Mouse (Mus musculus): Measurements from ENCODE around the gene 4930544G11Rik. TPM values are rescaled to one million over a fixed set of nuclear protein-coding genes. Genes with fewer than 3 reads are reported as not detected.

Gene 4930544G11Rik
- polyA plus RNA-seq (2015; fragmentation: Nextera tagmentation; extraction: Ambion mirVana): not detected in 2 replicates

DNA sequence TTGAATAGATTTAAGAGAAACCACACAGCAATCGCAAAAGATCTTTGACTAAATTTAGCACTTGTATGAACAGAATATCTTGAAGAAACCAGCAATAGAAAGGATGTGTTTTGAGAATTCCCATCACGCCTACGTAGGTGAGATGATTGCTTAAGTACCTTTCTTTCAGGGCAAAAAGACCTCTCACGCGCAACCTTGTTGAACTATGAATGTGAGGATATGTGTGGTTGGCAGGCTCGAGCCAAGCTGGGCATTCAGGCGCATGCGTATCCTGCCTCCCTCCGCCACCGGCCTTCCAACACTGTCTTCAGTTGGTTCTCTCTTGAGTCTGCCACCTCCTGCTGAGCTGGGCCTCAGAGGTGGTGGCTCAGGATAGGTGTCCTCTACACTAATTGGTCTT is at the start of gene 4930544G11Rik:
Gene 4930544G11Rik (plus strand): TSS at position 301 of the 400 bp plus-strand sequence.
- no peak for ATAC-seq
- H3K9me3 ChIP-seq (ENCODE audit: control insufficient read depth, low read length): 0 out of 2 replicates have a peak, but pooled peaks cover 2% of the 10 kb centered on the region
- H3K4me1 ChIP-seq (ENCODE audit: control insufficient read depth, insufficient read depth, low read depth, low read length): no peaks in the 10 kb centered on the region
- no peak within 1 kb of the TSS for H3K27ac ChIP-seq (ENCODE audit: low read depth, low read length)
- no peaks in the 10 kb centered on the region for H3K27me3 ChIP-seq (replicated peaks; ENCODE audit: control insufficient read depth, insufficient read depth, low read length)
- H3K9ac ChIP-seq (ENCODE audit: low read depth, low read length): no peak within 1 kb of the TSS
- no peak within 1 kb of the TSS for H3K4me3 ChIP-seq (ENCODE audit: low read length)
- 97% methylated on average over 10 of the region's 10 CpGs for WGBS
- no peaks in the 10 kb centered on the region for H3K36me3 ChIP-seq (ENCODE audit: control insufficient read depth, insufficient read depth, low read length)
- H3K4me2 ChIP-seq (ENCODE audit: low read length): no peak within 1 kb of the TSS

DNA sequence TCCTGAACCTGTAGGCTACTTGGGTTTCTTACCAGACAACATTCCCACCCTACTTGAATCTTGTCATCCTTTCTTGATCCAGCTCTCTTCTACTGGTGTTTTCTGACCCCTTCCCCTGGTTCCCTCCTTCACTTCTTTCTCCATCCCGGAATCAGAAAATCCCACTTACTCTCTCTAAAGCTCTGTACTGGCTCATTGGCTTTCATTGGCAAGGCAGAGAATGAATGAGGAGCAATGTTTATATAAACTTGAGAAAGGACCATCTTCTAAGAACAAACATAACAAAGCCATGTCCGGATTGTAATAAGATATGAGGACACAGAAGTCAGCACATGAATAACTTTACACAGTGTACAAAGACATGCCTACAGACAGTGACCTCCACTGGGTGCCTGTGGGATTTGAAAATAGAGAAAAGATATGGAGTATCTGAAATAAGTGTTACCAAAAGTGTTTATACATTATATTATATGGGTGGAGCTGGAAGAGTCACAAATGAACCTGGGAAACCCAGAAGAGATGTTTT is 45.7 kb upstream of the 4930544G11Rik start:
- no peaks in the 10 kb centered on the region for H3K9me3 ChIP-seq (ENCODE audit: control insufficient read depth, low read length)
- H3K4me3 ChIP-seq (ENCODE audit: low read length): no peak overlapping the region
- H3K9ac ChIP-seq (ENCODE audit: low read depth, low read length): no peak overlapping the region
- H3K27ac ChIP-seq (ENCODE audit: low read depth, low read length): no peak overlapping the region
- WGBS: 88% methylated on average over 2 of the region's 2 CpGs
- H3K27me3 ChIP-seq (replicated peaks; ENCODE audit: control insufficient read depth, insufficient read depth, low read length): no peaks in the 10 kb centered on the region
- no peak for ATAC-seq
- no peak overlapping the region for H3K4me2 ChIP-seq (ENCODE audit: low read length)
- no peaks in the 10 kb centered on the region for H3K36me3 ChIP-seq (ENCODE audit: control insufficient read depth, insufficient read depth, low read length)
- no peaks in the 10 kb centered on the region for H3K4me1 ChIP-seq (ENCODE audit: control insufficient read depth, insufficient read depth, low read depth, low read length)

DNA sequence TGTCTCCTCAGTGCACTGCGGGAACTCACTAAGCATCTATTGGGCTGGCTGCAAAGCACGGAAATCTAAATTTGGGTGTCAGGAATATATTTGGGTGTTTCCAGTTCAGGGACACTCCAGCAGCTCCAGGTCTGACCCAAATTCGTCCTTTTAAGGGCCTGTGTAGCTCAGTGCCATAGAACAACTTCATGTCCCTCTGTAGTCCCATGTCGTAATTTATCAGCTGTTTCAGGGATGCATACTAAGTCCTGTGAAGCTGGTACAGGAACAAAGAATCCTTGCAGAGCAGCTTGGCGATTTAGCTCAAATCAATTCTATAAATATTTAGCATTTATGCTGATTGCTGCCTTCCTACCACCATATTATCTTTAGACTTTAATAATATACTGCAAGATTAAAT is 37.0 kb upstream of the 4930544G11Rik start:
- H3K4me1 ChIP-seq (ENCODE audit: control insufficient read depth, insufficient read depth, low read depth, low read length): no peaks in the 10 kb centered on the region
- no peak overlapping the region for H3K9ac ChIP-seq (ENCODE audit: low read depth, low read length)
- no peaks in the 10 kb centered on the region for H3K9me3 ChIP-seq (ENCODE audit: control insufficient read depth, low read length)
- 73% methylated on average over 5 of the region's 5 CpGs for WGBS
- H3K36me3 ChIP-seq (ENCODE audit: control insufficient read depth, insufficient read depth, low read length): no peaks in the 10 kb centered on the region
- H3K27me3 ChIP-seq (replicated peaks; ENCODE audit: control insufficient read depth, insufficient read depth, low read length): no peaks in the 10 kb centered on the region
- H3K27ac ChIP-seq (ENCODE audit: low read depth, low read length): no peak overlapping the region
- H3K4me2 ChIP-seq (ENCODE audit: low read length): no peak overlapping the region
- H3K4me3 ChIP-seq (ENCODE audit: low read length): no peak overlapping the region
- no peak for ATAC-seq

DNA sequence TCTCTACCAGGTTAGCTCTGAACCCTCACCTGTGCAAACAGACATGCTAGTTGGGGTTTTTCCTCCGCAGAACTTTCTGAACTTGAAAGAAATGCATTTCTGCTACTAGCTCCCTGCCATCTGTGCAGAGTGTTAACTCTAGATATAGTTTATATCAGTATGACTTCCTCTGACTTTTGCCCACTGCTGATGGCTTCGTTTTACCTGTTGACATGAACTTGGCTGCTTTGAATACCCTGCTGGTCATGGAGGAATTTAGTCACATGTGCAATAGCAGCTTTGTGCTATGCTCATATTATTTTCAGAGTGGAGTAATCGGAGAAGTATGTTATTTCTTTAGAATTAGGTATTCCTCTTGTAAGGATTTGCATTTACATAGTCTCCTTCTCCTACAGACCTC is 30.7 kb upstream of the 4930544G11Rik start:
- WGBS: 79% methylated on average over 3 of the region's 3 CpGs
- ATAC-seq: no peak
- no peak overlapping the region for H3K4me2 ChIP-seq (ENCODE audit: low read length)

GRCm38 (mm10) chr6:65923501-65924084 is 28.8 kb upstream of the 4930544G11Rik start:
- no peaks in the 10 kb centered on the region for H3K36me3 ChIP-seq (ENCODE audit: control insufficient read depth, insufficient read depth, low read length)
- no peak overlapping the region for H3K9ac ChIP-seq (ENCODE audit: low read depth, low read length)
- no peak overlapping the region for H3K27ac ChIP-seq (ENCODE audit: low read depth, low read length)
- no peaks in the 10 kb centered on the region for H3K4me1 ChIP-seq (ENCODE audit: control insufficient read depth, insufficient read depth, low read depth, low read length)
- H3K4me2 ChIP-seq (ENCODE audit: low read length): no peak overlapping the region
- no peak overlapping the region for H3K4me3 ChIP-seq (ENCODE audit: low read length)
- H3K9me3 ChIP-seq (ENCODE audit: control insufficient read depth, low read length): no peaks in the 10 kb centered on the region
- H3K27me3 ChIP-seq (replicated peaks; ENCODE audit: control insufficient read depth, insufficient read depth, low read length): no peaks in the 10 kb centered on the region
- WGBS: 60% methylated on average over 4 of the region's 4 CpGs
- 0 out of 2 replicates have a peak, but pooled peaks have one; percentile 48 for ATAC-seq

More for the DNA sequence above, 30.7 kb upstream of the 4930544G11Rik start:
- Histone ChIP-seq H3K9me3 (ENCODE audit: control insufficient read depth, low read length) (no peaks in the 10 kb centered on the region), H3K4me1 (ENCODE audit: control insufficient read depth, insufficient read depth, low read depth, low read length) (no peaks in the 10 kb centered on the region), H3K4me3 (ENCODE audit: low read length) (no peak overlapping the region), H3K27ac (ENCODE audit: low read depth, low read length) (no peak overlapping the region), H3K9ac (ENCODE audit: low read depth, low read length) (no peak overlapping the region), H3K36me3 (ENCODE audit: control insufficient read depth, insufficient read depth, low read length) (no peaks in the 10 kb centered on the region), H3K27me3 (replicated peaks; ENCODE audit: control insufficient read depth, insufficient read depth, low read length) (no peaks in the 10 kb centered on the region)

GRCm38 (mm10) chr6:65925737-65926333 is 26.6 kb upstream of the 4930544G11Rik start:
- H3K36me3 ChIP-seq (ENCODE audit: control insufficient read depth, insufficient read depth, low read length): no peaks in the 10 kb centered on the region
- no peaks in the 10 kb centered on the region for H3K9me3 ChIP-seq (ENCODE audit: control insufficient read depth, low read length)
- H3K4me2 ChIP-seq (ENCODE audit: low read length): no peak overlapping the region
- H3K4me1 ChIP-seq (ENCODE audit: control insufficient read depth, insufficient read depth, low read depth, low read length): no peaks in the 10 kb centered on the region
- WGBS: 62% methylated on average over 3 of the region's 3 CpGs
- H3K27me3 ChIP-seq (replicated peaks; ENCODE audit: control insufficient read depth, insufficient read depth, low read length): no peaks in the 10 kb centered on the region
- peak; percentile 48 for ATAC-seq
- H3K9ac ChIP-seq (ENCODE audit: low read depth, low read length): no peak overlapping the region
- H3K27ac ChIP-seq (ENCODE audit: low read depth, low read length): no peak overlapping the region
- H3K4me3 ChIP-seq (ENCODE audit: low read length): no peak overlapping the region

DNA sequence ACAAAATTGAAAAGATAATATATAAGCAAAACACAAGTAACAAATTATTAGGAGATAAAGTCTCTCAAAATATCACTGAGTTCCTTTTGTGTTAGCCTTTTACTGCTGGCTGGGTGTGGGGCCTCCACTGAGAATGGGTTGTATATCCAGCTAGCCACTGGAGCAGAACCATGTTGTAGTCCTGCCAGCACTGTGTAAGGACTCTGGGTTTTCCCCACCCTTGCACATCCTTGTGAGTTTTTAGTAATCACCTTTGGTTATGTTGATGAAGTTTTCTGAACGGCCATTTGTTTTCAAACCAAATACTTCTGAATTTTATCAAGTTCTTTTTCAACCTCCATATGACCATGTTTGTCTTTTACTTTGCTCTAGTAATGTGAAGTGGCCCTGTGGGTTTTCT is 21.9 kb upstream of the 4930544G11Rik start:
- Histone ChIP-seq H3K27ac (ENCODE audit: low read depth, low read length) (no peak overlapping the region), H3K4me2 (ENCODE audit: low read length) (no peak overlapping the region), H3K9me3 (ENCODE audit: control insufficient read depth, low read length) (no peaks in the 10 kb centered on the region), H3K4me1 (ENCODE audit: control insufficient read depth, insufficient read depth, low read depth, low read length) (no peaks in the 10 kb centered on the region; the same call in none of the 2 replicates), H3K27me3 (replicated peaks; ENCODE audit: control insufficient read depth, insufficient read depth, low read length) (no peaks in the 10 kb centered on the region), H3K9ac (ENCODE audit: low read depth, low read length) (no peak overlapping the region), H3K36me3 (ENCODE audit: control insufficient read depth, insufficient read depth, low read length) (no peaks in the 10 kb centered on the region), H3K4me3 (ENCODE audit: low read length) (no peak overlapping the region)
- WGBS: 88% methylated on average over 1 of the region's 1 CpGs
- no peak for ATAC-seq

GRCm38 (mm10) chr6:65932776-65933175 is 19.6 kb upstream of the 4930544G11Rik start:
- H3K36me3 ChIP-seq (ENCODE audit: control insufficient read depth, insufficient read depth, low read length): no peaks in the 10 kb centered on the region
- peak; percentile 31; the same call in 1 of the 2 replicates for ATAC-seq
- no peak overlapping the region for H3K4me2 ChIP-seq (ENCODE audit: low read length)
- no peak overlapping the region for H3K27ac ChIP-seq (ENCODE audit: low read depth, low read length)
- 33% methylated on average over 1 of the region's 1 CpGs for WGBS
- H3K9me3 ChIP-seq (ENCODE audit: control insufficient read depth, low read length): no peaks in the 10 kb centered on the region
- no peaks in the 10 kb centered on the region; the same call in none of the 2 replicates for H3K4me1 ChIP-seq (ENCODE audit: control insufficient read depth, insufficient read depth, low read depth, low read length)
- H3K4me3 ChIP-seq (ENCODE audit: low read length): no peak overlapping the region
- H3K9ac ChIP-seq (ENCODE audit: low read depth, low read length): no peak overlapping the region
- no peaks in the 10 kb centered on the region for H3K27me3 ChIP-seq (replicated peaks; ENCODE audit: control insufficient read depth, insufficient read depth, low read length)

GRCm38 (mm10) chr6:65933177-65933576 is 19.2 kb upstream of the 4930544G11Rik start:
- Histone ChIP-seq H3K4me1 (ENCODE audit: control insufficient read depth, insufficient read depth, low read depth, low read length) (no peaks in the 10 kb centered on the region; the same call in none of the 2 replicates), H3K36me3 (ENCODE audit: control insufficient read depth, insufficient read depth, low read length) (no peaks in the 10 kb centered on the region), H3K4me2 (ENCODE audit: low read length) (no peak overlapping the region), H3K27me3 (replicated peaks; ENCODE audit: control insufficient read depth, insufficient read depth, low read length) (no peaks in the 10 kb centered on the region), H3K4me3 (ENCODE audit: low read length) (no peak overlapping the region), H3K9me3 (ENCODE audit: control insufficient read depth, low read length) (no peaks in the 10 kb centered on the region), H3K27ac (ENCODE audit: low read depth, low read length) (no peak overlapping the region), H3K9ac (ENCODE audit: low read depth, low read length) (no peak overlapping the region)
- 14% methylated on average over 4 of the region's 4 CpGs for WGBS
- peak; percentile 90 for ATAC-seq

All from hindbrain, embryonic 16.5 days (tissue).